Mouse (Mus musculus) R1 (cell line): ENCODE measurements around the gene Foxo1.

Experiments used
- DNase-seq: peaks from one replicate; pipeline ENCODE4 v3.0.0-alpha.2; 2018; ENCODE audit warnings: low read depth, low spot score

Gene Foxo1

GRCm38 (mm10) chr3:52268487-52268736, 276 bp downstream of the Foxo1 start:
- DNase-seq: no peak

GRCm38 (mm10) chr3:52268737-52269513, 789 bp downstream of the Foxo1 start:
- DNase-seq: no peak

- DNase-seq: peak; percentile 77
These were observed 1.6 kb downstream of the Foxo1 start for GRCm38 (mm10) chr3:52269514-52270351.

- no peak for DNase-seq
These were observed 2.4 kb downstream of the Foxo1 start for GRCm38 (mm10) chr3:52270511-52270910.

GRCm38 (mm10) chr3:52271376-52271775, 3.2 kb downstream of the Foxo1 start:
- no peak for DNase-seq

- DNase-seq: no peak
These were observed 4.3 kb downstream of the Foxo1 start for GRCm38 (mm10) chr3:52272376-52272865.

GRCm38 (mm10) chr3:52274475-52274874, 6.3 kb downstream of the Foxo1 start:
- no peak for DNase-seq

- DNase-seq: no peak
These were observed 7.0 kb downstream of the Foxo1 start for GRCm38 (mm10) chr3:52275037-52275555.

- no peak for DNase-seq
These were observed 12.5 kb downstream of the Foxo1 start for GRCm38 (mm10) chr3:52280681-52281080.

GRCm38 (mm10) chr3:52281882-52282281, 13.7 kb downstream of the Foxo1 start:
- DNase-seq: no peak

GRCm38 (mm10) chr3:52282369-52282768, 14.2 kb downstream of the Foxo1 start:
- DNase-seq: no peak

GRCm38 (mm10) chr3:52283521-52283920, 15.4 kb downstream of the Foxo1 start:
- DNase-seq: no peak

- DNase-seq: no peak
These were observed 22.7 kb downstream of the Foxo1 start for GRCm38 (mm10) chr3:52290811-52291210.

GRCm38 (mm10) chr3:52292498-52292897, 24.4 kb downstream of the Foxo1 start:
- no peak for DNase-seq

- DNase-seq: no peak
These were observed 25.8 kb downstream of the Foxo1 start for GRCm38 (mm10) chr3:52293946-52294345.

- DNase-seq: no peak
These were observed 27.6 kb downstream of the Foxo1 start for GRCm38 (mm10) chr3:52295688-52296087.

- DNase-seq: no peak
These were observed 28.2 kb downstream of the Foxo1 start for GRCm38 (mm10) chr3:52296224-52296760.

- no peak for DNase-seq
These were observed 29.3 kb downstream of the Foxo1 start for GRCm38 (mm10) chr3:52297291-52298018.

GRCm38 (mm10) chr3:52298683-52299082, 30.5 kb downstream of the Foxo1 start:
- no peak for DNase-seq

- DNase-seq: peak; percentile 57
These were observed 31.2 kb downstream of the Foxo1 start for GRCm38 (mm10) chr3:52299376-52299775.

GRCm38 (mm10) chr3:52300517-52300916, 32.4 kb downstream of the Foxo1 start:
- DNase-seq: no peak

- no peak for DNase-seq
These were observed 35.2 kb downstream of the Foxo1 start for GRCm38 (mm10) chr3:52303301-52303700.
